Mouse (Mus musculus) skeletal muscle tissue, postnatal 0 days (tissue): ENCODE data around the gene Spert. TPM values are rescaled to one million over a fixed set of nuclear protein-coding genes. Genes with fewer than 3 reads are reported as not detected.

Experiments used
- polyA plus RNA-seq: library from polyadenylated mRNA; unstranded; fragments of >200 nt; fragmentation: Nextera tagmentation; extraction: Ambion mirVana; gene quantifications from 2 replicates; pipeline ENCODE4 v1.2.1, GENCODE M21; 2015

The Spert gene
- polyA plus RNA-seq: not detected in 2 replicates

GRCm38 (mm10) chr14:75592978-75593377, at the start of gene Spert:
TSS of gene Spert (minus strand) at chr14:75593116.

DNA sequence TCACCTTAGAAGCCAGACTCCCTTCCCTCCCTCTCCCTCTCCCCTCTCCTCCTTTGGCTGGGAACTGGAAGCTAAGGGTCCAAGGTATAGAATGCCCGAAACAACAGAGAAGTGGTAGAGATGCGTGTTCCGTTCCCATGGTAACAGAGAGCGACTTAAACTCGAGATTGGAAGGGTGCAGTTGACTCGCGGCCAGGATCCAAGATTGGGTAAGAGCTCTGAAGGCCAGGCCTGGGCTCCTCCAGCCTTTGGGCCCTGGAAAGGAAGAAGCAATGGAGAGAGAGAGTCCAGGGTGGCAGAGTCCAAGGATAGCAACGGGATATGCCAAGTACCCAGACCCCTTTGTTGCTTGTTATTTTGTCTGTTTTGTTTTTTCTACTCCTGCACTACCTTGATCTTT, 49.2 kb upstream of the Spert start, which contains the start of gene Erich6b:
Erich6b (plus strand) TSS at position 180 of the 400 bp plus-strand sequence.

Other genes starting within 250 kb of the Spert start
- gene Siah3, start 137.1 kb downstream of the Spert start, polyA plus RNA-seq: 0.06 and 0.11 TPM in 2 replicates
- gene Erich6b, start 49.1 kb upstream of the Spert start, polyA plus RNA-seq: not detected in 2 replicates
- gene Cog3, start 161.4 kb upstream of the Spert start, polyA plus RNA-seq: 7.1 and 7.3 TPM in 2 replicates
- 1.5 and 1.6 TPM in 2 replicates for gene Slc25a30, start 193.9 kb upstream of the Spert start, polyA plus RNA-seq